Mouse (Mus musculus) limb, embryonic 14.5 days (tissue): ENCODE measurements around the gene Tango2. TPM values are rescaled to one million over a fixed set of nuclear protein-coding genes. Genes with fewer than 3 reads are reported as not detected.

Experiments used
- ATAC-seq: fragments of 200-750 bp; cut with Nextera tagmentation; 2 replicates; pipeline ENCODE4 v1.8.0; 2017; ENCODE audit warnings: low read depth, moderate number of reproducible peaks, moderate TSS enrichment; ENCODE audit not compliant: low FRiP score
- DNase-seq: peaks from one replicate; pipeline ENCODE4 v3.0.0-alpha.2; 2015; ENCODE audit warnings: low spot score
- H3K27ac ChIP-seq: fragments of 300-500 bp; sonication (generic); replicated peaks from 2 replicates; pipeline ENCODE4 v1.5.1; 2014; ENCODE audit warnings: low read depth, mild to moderate bottlenecking, low read length, moderate library complexity, mixed read lengths
- H3K27me3 ChIP-seq: fragments of 300-500 bp; sonication (generic); 2 replicates; pipeline ENCODE4 v1.6.1; 2014; ENCODE audit warnings: low read length, mixed read lengths; ENCODE audit not compliant: control insufficient read depth, insufficient read depth
- H3K36me3 ChIP-seq: fragments of 300-500 bp; sonication (generic); 2 replicates; pipeline ENCODE4 v1.6.1; 2014; ENCODE audit warnings: mild to moderate bottlenecking, low read length, moderate library complexity, mixed read lengths; ENCODE audit not compliant: control insufficient read depth, insufficient read depth
- H3K4me1 ChIP-seq: fragments of 300-500 bp; sonication (generic); 2 replicates; pipeline ENCODE4 v1.6.1; 2014; ENCODE audit warnings: antibody characterized with exemption, low read length, mixed read lengths; ENCODE audit not compliant: control insufficient read depth, insufficient read depth
- H3K4me2 ChIP-seq: fragments of 300-500 bp; sonication (generic); replicated peaks from 2 replicates; pipeline ENCODE4 v1.6.1; 2014; ENCODE audit warnings: low read depth, mild to moderate bottlenecking, low read length, moderate library complexity; ENCODE audit not compliant: severe bottlenecking
- H3K4me3 ChIP-seq: fragments of 300-500 bp; sonication (generic); replicated peaks from 2 replicates; pipeline ENCODE4 v1.5.1; 2014; ENCODE audit warnings: low read length
- H3K9ac ChIP-seq: fragments of 300-500 bp; sonication (generic); 2 replicates; pipeline ENCODE4 v1.6.1; 2014; ENCODE audit warnings: mild to moderate bottlenecking, low read depth, low read length, moderate library complexity; ENCODE audit not compliant: severe bottlenecking
- H3K9me3 ChIP-seq: fragments of 300-500 bp; sonication (generic); 2 replicates; pipeline ENCODE4 v1.6.1; 2016; ENCODE audit warnings: low read length; ENCODE audit not compliant: control insufficient read depth
- POLR2A ChIP-seq: fragments of 200-500 bp; IDR thresholded peaks from 2 replicates; pipeline ENCODE4 v1.8.0; 2012; ENCODE audit warnings: inconsistent platforms, mild to moderate bottlenecking, moderate library complexity, borderline replicate concordance; ENCODE audit not compliant: insufficient read depth, insufficient read length; ENCODE audit errors: extremely low read depth
- WGBS: fragments of 180-500 bp; shearing (Covaris S2); extraction: QIAGEN DNeasy Blood & Tissue Kit; methylation state at CpG from one replicate; pipeline ENCODE4 v1.1.7; 2014; 5-methylcytosine and 5-hydroxymethylcytosine counted together
- polyA plus RNA-seq, 2 experiments: library from polyadenylated mRNA; depleted of rRNA in 1 of 2; stranded (reverse) in 1 of 2; unstranded in 1 of 2; fragments of >200 nt; fragmentation: Nextera tagmentation in 1 of 2; extraction: Ambion mirVana in 1 of 2; gene quantifications; 2 replicates each; pipeline versions ENCODE4 v1.2.1 to v1.2.3; 2012 to 2014

The Tango2 gene
- polyA plus RNA-seq, 2 experiments = 24.0 to 25.2 TPM

DNA sequence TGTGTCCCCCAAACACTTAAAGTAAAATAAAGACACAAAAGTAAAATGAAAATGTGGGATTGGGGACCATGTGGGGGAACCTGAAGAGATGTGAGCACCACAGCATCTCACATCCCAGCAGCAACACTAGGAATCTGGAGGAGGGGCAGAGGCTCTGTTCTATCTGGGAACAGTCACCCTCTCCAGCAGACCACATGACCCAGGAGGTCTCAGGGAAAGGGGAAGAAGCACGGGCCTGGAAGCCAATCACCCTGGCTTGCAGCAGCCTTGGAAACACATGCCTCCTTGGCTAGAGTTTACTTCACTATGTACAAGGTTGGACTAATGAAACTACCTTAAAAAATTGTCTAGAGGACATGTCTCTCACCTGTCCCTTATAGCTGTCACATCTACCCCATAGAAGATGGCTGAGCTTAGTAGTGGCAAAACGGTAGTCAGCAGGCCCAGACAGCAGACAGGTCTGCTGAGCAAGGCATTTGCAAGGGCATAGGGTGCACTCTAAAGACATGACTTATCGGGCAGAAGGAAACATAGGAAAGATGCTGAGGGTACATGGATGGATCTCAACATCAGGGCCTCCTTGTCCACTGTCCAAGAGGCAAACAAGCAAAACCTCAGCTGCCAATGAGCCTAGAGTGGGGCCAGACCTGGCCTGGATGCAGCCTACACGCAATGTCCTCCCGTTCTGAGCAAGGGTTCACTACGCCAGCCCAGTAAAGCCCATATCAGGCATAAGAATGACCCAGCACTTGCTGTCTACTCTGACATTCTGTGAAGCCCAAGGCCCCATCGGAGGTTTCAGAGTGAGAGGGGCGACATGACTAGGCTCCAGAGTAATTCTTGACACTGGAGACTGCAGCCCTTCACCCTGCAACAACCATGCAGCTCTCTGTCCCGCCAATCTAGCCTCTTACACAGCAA, 5.0 kb downstream of the Tango2 start:
- H3K4me1 ChIP-seq = peaks cover 6% of the 10 kb centered on the region
- H3K27ac ChIP-seq = no peak overlapping the region
- peak overlapping the region; percentile 42 for H3K9ac ChIP-seq
- H3K27me3 ChIP-seq = no peaks in the 10 kb centered on the region
- H3K4me2 ChIP-seq = peak overlapping the region; percentile 70
- H3K4me3 ChIP-seq = peak overlapping the region; percentile 62
- no peak for DNase-seq
- WGBS = 45% methylated on average over 9 of the region's 9 CpGs
- no peak for TF ChIP-seq POLR2A
- no peak for ATAC-seq
- H3K36me3 ChIP-seq = no peaks in the 10 kb centered on the region
- no peaks in the 10 kb centered on the region for H3K9me3 ChIP-seq

DNA sequence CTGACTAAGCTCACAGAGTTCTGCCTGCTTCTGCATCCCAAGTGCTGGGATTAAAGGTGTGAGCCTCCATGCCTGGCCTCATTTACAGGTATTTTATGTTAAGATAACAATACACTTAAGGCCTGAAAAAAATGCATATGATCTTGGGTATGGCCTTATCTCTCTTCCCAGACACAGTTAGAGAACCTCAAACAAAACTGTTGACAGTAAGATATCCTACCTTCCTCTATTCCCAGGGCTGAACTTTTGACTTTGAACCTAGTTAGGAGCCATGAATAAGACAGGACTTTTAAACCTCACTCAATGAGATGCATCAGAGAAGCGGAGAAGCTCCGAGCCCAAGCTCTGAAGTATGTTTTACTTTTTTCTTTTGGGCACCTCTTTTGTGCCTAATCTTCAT, 5.8 kb downstream of the Tango2 start:
- no peak overlapping the region for H3K27ac ChIP-seq
- no peak overlapping the region for H3K4me3 ChIP-seq
- no peak for ATAC-seq
- H3K9ac ChIP-seq = no peak overlapping the region
- no peak overlapping the region for H3K4me2 ChIP-seq
- peaks cover 6% of the 10 kb centered on the region for H3K4me1 ChIP-seq
- DNase-seq = no peak
- H3K36me3 ChIP-seq = no peaks in the 10 kb centered on the region
- TF ChIP-seq POLR2A = no peak
- no peaks in the 10 kb centered on the region for H3K9me3 ChIP-seq
- no peaks in the 10 kb centered on the region for H3K27me3 ChIP-seq
- 87% methylated on average over 2 of the region's 2 CpGs for WGBS

DNA sequence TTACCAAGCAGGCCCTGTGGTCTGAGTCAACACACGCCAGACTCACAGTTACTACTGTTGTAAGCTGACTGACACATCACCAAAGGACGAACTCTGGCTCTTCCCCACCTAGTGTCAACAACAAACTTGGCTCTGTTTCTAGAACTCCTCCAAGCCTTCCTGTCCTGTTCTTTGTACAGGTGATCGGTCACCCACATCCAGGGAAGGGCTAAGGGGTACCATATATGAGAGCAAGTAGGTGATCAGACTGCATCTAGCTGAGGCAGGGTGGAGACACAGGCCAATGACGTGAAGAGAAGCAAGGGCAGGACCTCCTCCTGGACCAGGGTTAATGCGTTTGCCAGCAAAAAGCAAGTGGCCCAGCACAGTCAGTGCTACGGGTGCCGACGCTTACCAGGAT, 6.3 kb downstream of the Tango2 start:
- 90% methylated on average over 8 of the region's 8 CpGs for WGBS
- Histone ChIP-seq H3K27me3 (no peaks in the 10 kb centered on the region), H3K4me2 (no peak overlapping the region), H3K36me3 (no peaks in the 10 kb centered on the region), H3K27ac (no peak overlapping the region), H3K9ac (no peak overlapping the region), H3K4me1 (peaks cover 6% of the 10 kb centered on the region), H3K4me3 (no peak overlapping the region), H3K9me3 (no peaks in the 10 kb centered on the region)
- DNase-seq (no peak), ATAC-seq (no peak)
- no peak for TF ChIP-seq POLR2A

DNA sequence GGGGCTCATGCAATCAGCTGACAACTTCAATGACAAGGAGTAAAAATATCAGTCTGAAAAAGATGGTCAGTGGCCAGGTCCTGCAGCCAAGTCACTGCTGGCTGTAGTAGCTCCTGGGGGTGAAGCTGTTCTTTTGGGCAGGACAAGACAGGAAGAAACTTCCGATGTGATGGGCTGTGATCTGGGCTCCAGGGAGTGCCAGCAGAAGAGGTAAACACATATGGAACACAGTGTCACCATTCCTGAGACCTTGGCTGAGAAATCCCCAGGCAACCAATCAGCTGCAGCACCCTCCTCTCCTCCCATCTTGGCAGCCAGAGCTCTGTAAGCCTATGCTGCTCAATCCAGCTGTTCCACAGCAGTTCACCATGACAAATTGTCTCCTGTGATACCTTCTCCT, 8.0 kb downstream of the Tango2 start:
- WGBS = 33% methylated on average over 1 of the region's 1 CpGs
- Histone ChIP-seq H3K9ac (no peak overlapping the region), H3K4me2 (no peak overlapping the region), H3K4me3 (no peak overlapping the region), H3K4me1 (peaks cover 6% of the 10 kb centered on the region), H3K27me3 (no peaks in the 10 kb centered on the region), H3K9me3 (no peaks in the 10 kb centered on the region), H3K27ac (no peak overlapping the region), H3K36me3 (no peaks in the 10 kb centered on the region)
- no peak for TF ChIP-seq POLR2A
- DNase-seq (no peak), ATAC-seq (no peak)

DNA sequence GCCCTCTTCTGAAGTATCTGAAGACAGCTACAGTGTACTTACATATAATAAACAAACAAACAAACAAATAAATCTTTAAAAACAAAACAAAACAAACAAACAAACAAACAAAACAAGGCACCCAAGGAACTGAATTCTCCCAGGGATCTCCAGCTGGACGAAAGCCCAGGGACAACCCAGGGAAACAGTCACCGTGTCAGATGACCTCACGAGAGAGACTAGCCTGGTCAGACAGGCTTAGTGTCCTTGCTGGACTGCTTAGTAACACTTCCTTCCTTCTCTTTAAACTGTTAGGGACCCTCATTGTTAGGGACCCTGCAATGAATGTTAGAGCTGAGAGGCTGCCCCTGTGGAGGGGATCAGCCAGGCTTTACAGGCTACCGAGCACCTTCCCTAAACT, 10.6 kb downstream of the Tango2 start:
- no peaks in the 10 kb centered on the region for H3K4me1 ChIP-seq
- no peak for DNase-seq
- H3K27me3 ChIP-seq = no peaks in the 10 kb centered on the region
- H3K27ac ChIP-seq = no peak overlapping the region
- H3K4me2 ChIP-seq = no peak overlapping the region
- H3K9me3 ChIP-seq = no peaks in the 10 kb centered on the region
- 85% methylated on average over 4 of the region's 4 CpGs for WGBS
- ATAC-seq = no peak
- H3K4me3 ChIP-seq = no peak overlapping the region
- no peak overlapping the region for H3K9ac ChIP-seq
- no peaks in the 10 kb centered on the region for H3K36me3 ChIP-seq
- TF ChIP-seq POLR2A = no peak

DNA sequence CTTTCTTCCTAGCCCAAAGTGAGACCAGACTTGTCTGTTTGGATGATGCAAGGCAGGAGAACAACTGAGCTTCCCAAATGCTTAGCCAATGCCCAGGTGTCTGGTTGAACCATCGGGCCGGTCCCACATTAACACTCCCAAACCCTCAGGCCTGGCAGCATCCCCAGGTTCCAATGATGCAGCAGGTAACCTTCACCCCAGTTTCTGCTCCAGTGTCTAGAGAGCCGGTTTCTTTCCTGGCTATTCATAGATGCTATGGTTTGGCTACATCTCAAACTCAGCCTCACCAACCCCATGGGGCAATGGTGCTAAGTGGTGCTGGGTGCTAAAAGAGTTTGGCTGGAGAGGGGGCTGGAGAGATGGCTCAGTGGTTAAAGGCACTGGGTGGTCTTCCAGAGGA, 11.9 kb downstream of the Tango2 start:
- Histone ChIP-seq H3K4me2 (no peak overlapping the region), H3K4me1 (no peaks in the 10 kb centered on the region), H3K9me3 (no peaks in the 10 kb centered on the region), H3K27me3 (no peaks in the 10 kb centered on the region), H3K9ac (no peak overlapping the region), H3K27ac (no peak overlapping the region), H3K36me3 (no peaks in the 10 kb centered on the region), H3K4me3 (no peak overlapping the region)
- TF ChIP-seq POLR2A = no peak
- DNase-seq (no peak), ATAC-seq (no peak)
- 91% methylated on average over 3 of the region's 3 CpGs for WGBS
